Mouse (Mus musculus) left cerebral cortex, postnatal 10 days (tissue): ENCODE data around the gene Mc1r. TPM values are rescaled to one million over a fixed set of nuclear protein-coding genes. Genes with fewer than 3 reads are reported as not detected.

ENCODE experiments used
- DNase-seq, 2 experiments: peaks; one replicate each; pipeline ENCODE4 v3.0.0; 2021 to 2022; ENCODE audit warnings: low spot score in 2 of 2, mixed read lengths in 1 of 2; ENCODE audit errors: extremely low spot score in 1 of 2
- intact Hi-C: fragments of 180-260 bp; cut with DNase I; formaldehyde crosslinking; loops from one replicate; pipeline ENCODE4 v1.15.1; 2025
- total RNA-seq, 2 experiments: library from RNA; stranded (reverse); gene quantifications; 2 replicates each; pipeline ENCODE4 v1.2.3; 2021

Gene Mc1r
- not detected for total RNA-seq

GRCm38 (mm10) chr8:123406786-123407185 is at the start of gene Mc1r:
Gene Mc1r (plus strand): TSS chr8:123407107.
- intact Hi-C loops: no loop called here
- peak; percentile 65 to 68 for DNase-seq

GRCm38 (mm10) chr8:123361082-123361739 is 45.7 kb upstream of the Mc1r start:
- intact Hi-C loops: loop anchor here (5.0 to 10.0 kb wide), 2 partner anchors 44 to 106 kb away; partner anchors contain the start of genes Fanca, Vps9d1 and Zfp276
- DNase-seq: peak; percentile 77 to 79

GRCm38 (mm10) chr8:123373403-123374238 is 33.3 kb upstream of the Mc1r start, which contains the start of gene Tcf25:
Gene Tcf25 (plus strand): TSS chr8:123373753.
- intact Hi-C loops: no loop called here

GRCm38 (mm10) chr8:123374239-123374578 is 32.7 kb upstream of the Mc1r start:
- intact Hi-C loops: no loop called here
- DNase-seq: peak; percentile 91 to 96

More at GRCm38 (mm10) chr8:123373403-123374238, 33.3 kb upstream of the Mc1r start, which contains the start of gene Tcf25:
- peak; percentile 94 to 98 for DNase-seq

- DNase-seq: no peak
- intact Hi-C loops: no loop called here
Observed at GRCm38 (mm10) chr8:123375701-123376100, 31.2 kb upstream of the Mc1r start.

- no peak for DNase-seq
- intact Hi-C loops: no loop called here
Observed at GRCm38 (mm10) chr8:123376106-123376505, 30.8 kb upstream of the Mc1r start.

- DNase-seq: no peak
- intact Hi-C loops: no loop called here
Observed at GRCm38 (mm10) chr8:123381711-123382110, 25.2 kb upstream of the Mc1r start.

- intact Hi-C loops: no loop called here
- no peak for DNase-seq
Observed at GRCm38 (mm10) chr8:123382516-123382915, 24.4 kb upstream of the Mc1r start.

- no peak for DNase-seq
Observed at GRCm38 (mm10) chr8:123384883-123385540, 21.9 kb upstream of the Mc1r start.

GRCm38 (mm10) chr8:123387041-123387440 is 19.9 kb upstream of the Mc1r start:
- no peak for DNase-seq
- intact Hi-C loops: no loop called here

More at GRCm38 (mm10) chr8:123384883-123385540, 21.9 kb upstream of the Mc1r start:
- intact Hi-C loops: no loop called here

- intact Hi-C loops: no loop called here
Observed at GRCm38 (mm10) chr8:123387801-123388200, 19.1 kb upstream of the Mc1r start.

GRCm38 (mm10) chr8:123389026-123389425 is 17.9 kb upstream of the Mc1r start:
- no peak for DNase-seq
- intact Hi-C loops: no loop called here

More at GRCm38 (mm10) chr8:123387801-123388200, 19.1 kb upstream of the Mc1r start:
- DNase-seq: no peak

GRCm38 (mm10) chr8:123398308-123398707 is 8.6 kb upstream of the Mc1r start:
- DNase-seq: peak in 1 of 2 experiments; percentile 18
- intact Hi-C loops: no loop called here

GRCm38 (mm10) chr8:123401936-123402335 is 5.0 kb upstream of the Mc1r start:
- no peak for DNase-seq

GRCm38 (mm10) chr8:123402730-123403326 is 4.1 kb upstream of the Mc1r start:
- intact Hi-C loops: no loop called here
- no peak for DNase-seq

More at GRCm38 (mm10) chr8:123401936-123402335, 5.0 kb upstream of the Mc1r start:
- intact Hi-C loops: no loop called here

- DNase-seq: no peak
- intact Hi-C loops: no loop called here
Observed at GRCm38 (mm10) chr8:123404521-123404920, 2.4 kb upstream of the Mc1r start.

GRCm38 (mm10) chr8:123407612-123408011 is 705 bp downstream of the Mc1r start:
- no peak for DNase-seq
- intact Hi-C loops: no loop called here

- intact Hi-C loops: no loop called here
- no peak for DNase-seq
Observed at GRCm38 (mm10) chr8:123408586-123409544, 2.0 kb downstream of the Mc1r start.
